Mouse (Mus musculus) hematopoietic stem cell, adult 5-6 weeks (primary cell): ENCODE measurements at regions not wholly inside any gene's neighbourhood (a gene's known extent, or its start where the extent isn't known, plus 50 kb on each side); places are given as distances from the start of the nearest gene placed in this dataset.

Experiments
- ATAC-seq, 2 experiments: fragments of 125-278 bp in 1 of 2; replicated peaks in 1 of 2; 2 replicates each; pipeline ENCODE4 v1.8.0; 2016 to 2017; ENCODE audit warnings: inconsistent platforms in 2 of 2, mild to moderate bottlenecking in 2 of 2, moderate number of reproducible peaks in 2 of 2, low read depth in 1 of 2, moderate TSS enrichment in 1 of 2; ENCODE audit not compliant: low FRiP score in 2 of 2, poor library complexity in 2 of 2, severe bottlenecking in 2 of 2, insufficient read depth in 1 of 2, low TSS enrichment in 1 of 2

GRCm38 (mm10) chr1:76244721-76245120 lies 698.7 kb downstream of the Slc4a3 start:
- ATAC-seq: no peak

GRCm38 (mm10) chr1:76246181-76246796 lies 700.2 kb downstream of the Slc4a3 start:
- ATAC-seq: no peak

- no peak for ATAC-seq
These were observed 701.1 kb downstream of the Slc4a3 start for GRCm38 (mm10) chr1:76247126-76247525.

- ATAC-seq: no peak
These were observed 712.2 kb downstream of the Slc4a3 start for GRCm38 (mm10) chr1:76258217-76258616.

- ATAC-seq: no peak
These were observed 730.1 kb downstream of the Slc4a3 start for GRCm38 (mm10) chr1:76276148-76276547.

GRCm38 (mm10) chr1:76276624-76277023 lies 730.6 kb downstream of the Slc4a3 start:
- no peak for ATAC-seq

- ATAC-seq: no peak
These were observed 737.3 kb downstream of the Slc4a3 start for GRCm38 (mm10) chr1:76283322-76283721.

GRCm38 (mm10) chr1:76322943-76323559 lies 777.0 kb downstream of the Slc4a3 start:
- no peak for ATAC-seq

DNA sequence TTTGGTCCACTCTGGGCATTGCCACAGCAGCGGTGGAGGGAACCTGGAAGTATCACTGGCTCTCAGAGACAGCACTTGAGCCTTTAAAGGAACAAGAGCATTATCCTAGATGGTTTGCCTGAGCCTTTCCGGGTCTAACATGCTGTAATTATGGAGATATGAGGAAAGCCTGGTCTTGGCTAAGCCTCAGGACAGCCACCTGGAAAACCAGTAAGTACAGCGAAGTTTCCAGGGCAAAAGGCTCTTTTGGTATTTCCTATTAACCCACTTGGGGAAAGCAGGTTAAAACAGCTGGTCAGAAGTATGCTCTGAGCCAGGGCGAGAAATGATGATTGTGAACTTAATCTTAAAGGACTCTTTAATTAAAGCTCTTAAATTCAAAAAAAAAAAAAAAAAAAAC lies 777.5 kb downstream of the Slc4a3 start:
- ATAC-seq: no peak

GRCm38 (mm10) chr1:76336011-76336410 lies 789.9 kb downstream of the Slc4a3 start:
- ATAC-seq: no peak

GRCm38 (mm10) chr1:76362106-76362505 lies 816.0 kb downstream of the Slc4a3 start:
- ATAC-seq: no peak

DNA sequence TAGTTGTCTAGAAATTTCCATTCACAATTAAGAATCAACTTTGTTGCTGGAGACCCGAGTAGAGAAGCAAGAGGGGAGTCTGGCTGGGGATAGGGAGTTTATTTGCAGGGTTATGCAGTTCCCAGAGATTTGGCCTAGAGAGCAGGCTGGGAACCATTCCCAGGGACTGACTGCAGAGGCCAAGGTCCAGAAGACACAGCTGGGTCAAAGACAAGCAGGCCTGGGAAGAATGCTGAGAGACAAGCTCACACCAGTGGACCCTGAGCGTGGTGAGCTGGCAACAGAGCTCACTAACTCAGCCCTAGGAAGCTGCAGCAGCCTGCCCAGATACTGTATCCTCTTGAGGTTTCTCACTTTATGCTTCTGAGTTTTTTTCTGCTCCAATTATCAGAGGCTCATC lies 827.9 kb downstream of the Slc4a3 start:
- no peak for ATAC-seq

- ATAC-seq: peak; percentile 51 to 87
These were observed 832.1 kb downstream of the Slc4a3 start for GRCm38 (mm10) chr1:76378154-76378553.

DNA sequence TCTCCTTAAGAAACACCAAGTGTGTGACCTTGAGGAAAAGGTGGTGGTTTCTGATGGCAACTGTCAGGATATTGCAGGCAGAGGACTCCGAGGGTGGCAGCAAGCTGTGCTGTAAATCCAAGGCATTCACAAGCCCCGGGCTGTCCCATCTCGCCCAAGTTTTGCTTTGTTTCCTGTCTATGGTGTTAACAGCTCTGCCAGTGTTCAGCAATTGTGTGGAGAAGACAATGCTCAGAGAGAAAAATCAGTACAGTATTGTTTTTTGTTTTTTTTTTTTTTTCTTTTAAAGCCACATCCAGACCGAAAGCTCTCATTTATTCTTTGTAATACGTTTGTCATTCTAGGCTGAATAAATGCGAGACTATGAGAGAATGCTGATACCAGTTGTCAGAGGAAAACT lies 846.5 kb downstream of the Slc4a3 start:
- ATAC-seq: no peak

GRCm38 (mm10) chr1:76394038-76394437 lies 848.0 kb downstream of the Slc4a3 start:
- no peak for ATAC-seq

- no peak for ATAC-seq
These were observed 856.8 kb downstream of the Slc4a3 start for GRCm38 (mm10) chr1:76402854-76403253.

DNA sequence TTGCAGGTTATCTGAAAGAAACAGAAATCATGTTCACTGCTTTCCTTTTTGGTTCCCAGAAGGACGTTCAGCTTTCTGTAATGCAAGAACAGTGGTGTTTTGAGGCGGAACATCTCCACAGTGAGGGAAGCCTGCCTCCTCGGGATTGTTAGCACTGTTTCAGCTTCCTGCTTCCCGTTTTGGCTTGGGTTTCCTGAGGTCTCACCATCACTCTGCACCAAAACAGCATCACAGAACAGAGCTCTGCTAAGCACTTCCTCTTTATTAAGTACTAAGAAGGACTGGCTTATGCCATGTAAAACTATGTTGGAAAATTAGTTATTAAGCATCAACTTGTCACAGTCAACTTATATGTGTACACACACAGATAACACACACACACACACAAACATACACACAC lies 857.9 kb downstream of the Slc4a3 start:
- ATAC-seq: no peak

DNA sequence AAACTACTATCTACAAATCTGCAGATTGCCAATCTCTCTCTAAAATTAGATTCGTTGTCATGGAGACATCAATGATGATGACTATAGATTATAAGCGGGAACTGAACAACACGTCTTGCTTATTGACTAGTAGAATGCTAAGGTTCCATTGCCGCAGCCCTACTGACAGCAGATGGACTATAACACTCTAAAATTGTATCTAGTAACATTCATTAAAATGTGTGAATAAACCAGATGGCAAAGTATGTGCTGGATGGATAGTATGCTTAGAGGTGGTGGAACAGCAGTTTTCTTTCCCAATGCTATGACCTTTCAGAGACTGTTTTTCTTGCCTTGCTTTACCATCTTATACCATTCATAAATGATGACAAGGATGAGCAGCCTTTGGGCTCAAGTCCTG lies 864.7 kb downstream of the Slc4a3 start:
- no peak for ATAC-seq

DNA sequence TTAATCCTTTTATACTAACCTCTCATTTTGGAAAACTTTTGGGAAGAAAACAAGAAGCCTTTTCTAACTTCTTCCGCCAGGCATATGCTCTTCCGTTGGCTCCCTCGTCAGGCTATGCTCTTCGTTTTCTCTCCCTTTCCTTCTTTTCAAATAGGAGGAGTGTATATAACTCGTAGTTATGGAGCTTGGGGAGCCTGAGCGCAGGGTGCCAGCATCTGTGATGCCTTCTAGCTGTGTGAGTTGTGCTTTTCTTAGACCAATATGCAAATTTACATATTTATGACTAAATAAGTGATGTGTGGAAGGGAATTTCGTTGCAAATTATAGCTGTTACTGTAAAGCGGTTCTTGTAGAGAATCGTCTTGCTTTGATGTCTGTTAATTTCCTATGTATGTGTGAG lies 874.5 kb downstream of the Slc4a3 start:
- ATAC-seq: no peak
